Mouse (Mus musculus): ENCODE results near the gene Celf2. TPM values are rescaled to one million over a fixed set of nuclear protein-coding genes. Genes with fewer than 3 reads are reported as not detected.

The Celf2 gene
- polyA plus RNA-seq, 1 experiment from 2014 or later = 13.9 TPM

- Histone ChIP-seq H3K4me3 (replicated peaks; ENCODE audit: low read depth, low read length) (no peak overlapping the region), H3K27ac (no peak overlapping the region), H3K4me2 (ENCODE audit: low read length) (no peak overlapping the region), H3K9me3 (replicated peaks; ENCODE audit: low read length) (no peaks in the 10 kb centered on the region), H3K4me1 (replicated peaks; ENCODE audit: insufficient read depth, low read length) (no peaks in the 10 kb centered on the region), H3K36me3 (ENCODE audit: insufficient read depth, low read length) (no peaks in the 10 kb centered on the region), H3K27me3 (ENCODE audit: insufficient read depth, low read length) (no peaks in the 10 kb centered on the region), H3K9ac (ENCODE audit: low read depth, low read length) (no peak overlapping the region)
- TF ChIP-seq CTCF (IDR thresholded peaks at IDR 0.05; ENCODE audit: low read depth) = no peak
- DNase-seq (ENCODE audit: low spot score) (no peak), ATAC-seq (replicated peaks; ENCODE audit: low FRiP score, low read depth) (no peak)
- 79% methylated on average over 4 of the region's 4 CpGs for WGBS
These were observed 977.0 kb downstream of the Celf2 start for GRCm38 (mm10) chr2:6532341-6532740.

- H3K4me3 ChIP-seq (replicated peaks; ENCODE audit: low read depth, low read length) = no peak overlapping the region
- H3K27ac ChIP-seq = no peak overlapping the region
- ATAC-seq (replicated peaks; ENCODE audit: low FRiP score, low read depth) (no peak), DNase-seq (ENCODE audit: low spot score) (no peak)
- H3K27me3 ChIP-seq (ENCODE audit: insufficient read depth, low read length) = no peaks in the 10 kb centered on the region
- H3K4me1 ChIP-seq (replicated peaks; ENCODE audit: insufficient read depth, low read length) = no peaks in the 10 kb centered on the region
- H3K9me3 ChIP-seq (replicated peaks; ENCODE audit: low read length) = no peaks in the 10 kb centered on the region
- no peak for TF ChIP-seq CTCF (IDR thresholded peaks at IDR 0.05; ENCODE audit: low read depth)
- 94% methylated on average over 2 of the region's 2 CpGs for WGBS
- H3K36me3 ChIP-seq (ENCODE audit: insufficient read depth, low read length) = no peaks in the 10 kb centered on the region
- H3K4me2 ChIP-seq (ENCODE audit: low read length) = no peak overlapping the region
- no peak overlapping the region for H3K9ac ChIP-seq (ENCODE audit: low read depth, low read length)
These were observed 981.3 kb downstream of the Celf2 start for GRCm38 (mm10) chr2:6528076-6528475.

GRCm38 (mm10) chr2:6526825-6527224, 982.5 kb downstream of the Celf2 start:
- WGBS = 79% methylated on average over 11 of the region's 11 CpGs
- no peak for DNase-seq (ENCODE audit: low spot score)

GRCm38 (mm10) chr2:6526311-6526710, 983.1 kb downstream of the Celf2 start:
- Histone ChIP-seq H3K4me3 (replicated peaks; ENCODE audit: low read depth, low read length) (no peak overlapping the region), H3K27ac (no peak overlapping the region), H3K36me3 (ENCODE audit: insufficient read depth, low read length) (no peaks in the 10 kb centered on the region), H3K4me2 (ENCODE audit: low read length) (no peak overlapping the region), H3K9ac (ENCODE audit: low read depth, low read length) (no peak overlapping the region), H3K4me1 (replicated peaks; ENCODE audit: insufficient read depth, low read length) (no peaks in the 10 kb centered on the region), H3K9me3 (replicated peaks; ENCODE audit: low read length) (no peaks in the 10 kb centered on the region), H3K27me3 (ENCODE audit: insufficient read depth, low read length) (no peaks in the 10 kb centered on the region)
- TF ChIP-seq CTCF (IDR thresholded peaks at IDR 0.05; ENCODE audit: low read depth) = no peak
- no peak for DNase-seq (ENCODE audit: low spot score)
- no peak for ATAC-seq (replicated peaks; ENCODE audit: low FRiP score, low read depth)
- 48% methylated on average over 4 of the region's 4 CpGs for WGBS

More at GRCm38 (mm10) chr2:6526825-6527224, 982.5 kb downstream of the Celf2 start:
- no peak overlapping the region for H3K9ac ChIP-seq (ENCODE audit: low read depth, low read length)
- no peaks in the 10 kb centered on the region for H3K36me3 ChIP-seq (ENCODE audit: insufficient read depth, low read length)
- H3K9me3 ChIP-seq (replicated peaks; ENCODE audit: low read length) = no peaks in the 10 kb centered on the region
- H3K4me2 ChIP-seq (ENCODE audit: low read length) = no peak overlapping the region
- H3K27me3 ChIP-seq (ENCODE audit: insufficient read depth, low read length) = no peaks in the 10 kb centered on the region
- H3K4me3 ChIP-seq (replicated peaks; ENCODE audit: low read depth, low read length) = no peak overlapping the region
- H3K27ac ChIP-seq = no peak overlapping the region
- TF ChIP-seq CTCF (IDR thresholded peaks at IDR 0.05; ENCODE audit: low read depth) = no peak
- 0 out of 2 replicates have a peak, but pooled peaks have one; percentile 50 for ATAC-seq (replicated peaks; ENCODE audit: low FRiP score, low read depth)
- H3K4me1 ChIP-seq (replicated peaks; ENCODE audit: insufficient read depth, low read length) = no peaks in the 10 kb centered on the region

- Histone ChIP-seq H3K9ac (ENCODE audit: low read depth, low read length) (no peak overlapping the region), H3K36me3 (ENCODE audit: insufficient read depth, low read length) (no peaks in the 10 kb centered on the region), H3K27me3 (ENCODE audit: insufficient read depth, low read length) (no peaks in the 10 kb centered on the region), H3K4me3 (replicated peaks; ENCODE audit: low read depth, low read length) (no peak overlapping the region), H3K27ac (no peak overlapping the region), H3K4me2 (ENCODE audit: low read length) (no peak overlapping the region), H3K4me1 (replicated peaks; ENCODE audit: insufficient read depth, low read length) (no peaks in the 10 kb centered on the region), H3K9me3 (replicated peaks; ENCODE audit: low read length) (no peaks in the 10 kb centered on the region)
- WGBS = 92% methylated on average over 10 of the region's 10 CpGs
- no peak for TF ChIP-seq CTCF (IDR thresholded peaks at IDR 0.05; ENCODE audit: low read depth)
- DNase-seq (ENCODE audit: low spot score) (no peak), ATAC-seq (replicated peaks; ENCODE audit: low FRiP score, low read depth) (no peak; the same call in 1 of the 2 replicates)
These were observed 985.5 kb downstream of the Celf2 start for GRCm38 (mm10) chr2:6523924-6524300.

GRCm38 (mm10) chr2:6523261-6523923, 986.0 kb downstream of the Celf2 start:
- 72% methylated on average over 16 of the region's 16 CpGs for WGBS
- no peak overlapping the region for H3K4me3 ChIP-seq (replicated peaks; ENCODE audit: low read depth, low read length)
- H3K4me2 ChIP-seq (ENCODE audit: low read length) = no peak overlapping the region
- TF ChIP-seq CTCF (IDR thresholded peaks at IDR 0.05; ENCODE audit: low read depth) = no peak
- ATAC-seq (replicated peaks; ENCODE audit: low FRiP score, low read depth) (no peak), DNase-seq (ENCODE audit: low spot score) (peak; percentile 26)
- H3K9me3 ChIP-seq (replicated peaks; ENCODE audit: low read length) = no peaks in the 10 kb centered on the region
- H3K4me1 ChIP-seq (replicated peaks; ENCODE audit: insufficient read depth, low read length) = no peaks in the 10 kb centered on the region
- H3K27me3 ChIP-seq (ENCODE audit: insufficient read depth, low read length) = no peaks in the 10 kb centered on the region
- no peaks in the 10 kb centered on the region for H3K36me3 ChIP-seq (ENCODE audit: insufficient read depth, low read length)
- no peak overlapping the region for H3K27ac ChIP-seq
- no peak overlapping the region for H3K9ac ChIP-seq (ENCODE audit: low read depth, low read length)

GRCm38 (mm10) chr2:6522411-6522810, 987.0 kb downstream of the Celf2 start:
- H3K9ac ChIP-seq (ENCODE audit: low read depth, low read length) = no peak overlapping the region
- no peak for TF ChIP-seq CTCF (IDR thresholded peaks at IDR 0.05; ENCODE audit: low read depth)
- no peaks in the 10 kb centered on the region for H3K9me3 ChIP-seq (replicated peaks; ENCODE audit: low read length)
- 88% methylated on average over 4 of the region's 4 CpGs for WGBS
- H3K27ac ChIP-seq = no peak overlapping the region
- ATAC-seq (replicated peaks; ENCODE audit: low FRiP score, low read depth) (no peak), DNase-seq (ENCODE audit: low spot score) (no peak)
- no peak overlapping the region for H3K4me3 ChIP-seq (replicated peaks; ENCODE audit: low read depth, low read length)
- H3K4me1 ChIP-seq (replicated peaks; ENCODE audit: insufficient read depth, low read length) = no peaks in the 10 kb centered on the region
- no peaks in the 10 kb centered on the region for H3K27me3 ChIP-seq (ENCODE audit: insufficient read depth, low read length)
- H3K4me2 ChIP-seq (ENCODE audit: low read length) = no peak overlapping the region
- H3K36me3 ChIP-seq (ENCODE audit: insufficient read depth, low read length) = no peaks in the 10 kb centered on the region

Data from kidney, postnatal 0 days (tissue).